Mouse (Mus musculus) cerebellum, postnatal 10 days (tissue): Measurements from ENCODE around the gene Klhl25.
A peak's percentile ranks its signal among the peaks of the same experiment; 100 is the strongest.
"Not testable (repeated sequence)": the region's sequence is repeated elsewhere in the genome, so short reads cannot be mapped to it uniquely, and the experiment has no call there.

Experiments used
- DNase-seq, 2 experiments: peaks; one replicate each; pipeline ENCODE4 v3.0.0; 2021; ENCODE audit warnings: mixed read lengths in 2 of 2

Klhl25 gene

DNA sequence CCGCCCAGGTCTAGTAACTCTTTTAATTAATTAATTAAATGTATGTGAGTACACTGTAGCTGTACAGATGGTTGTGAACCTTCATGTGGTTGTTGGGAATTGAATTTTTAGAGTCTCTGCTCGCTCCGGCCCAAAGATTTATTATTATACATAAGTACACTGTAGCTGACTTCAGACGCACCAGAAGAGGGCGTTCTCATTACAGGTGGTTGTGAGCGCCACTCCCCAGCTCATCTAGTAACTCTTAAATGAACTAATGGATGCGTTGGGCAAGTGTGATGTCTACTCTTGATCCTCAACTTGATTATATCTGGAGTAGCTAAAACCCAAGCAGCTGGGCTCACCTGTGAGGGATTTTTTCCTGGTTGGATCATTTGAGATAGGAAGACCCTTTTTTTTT is 1.2 kb upstream of the Klhl25 start:
- DNase-seq: no peak

DNA sequence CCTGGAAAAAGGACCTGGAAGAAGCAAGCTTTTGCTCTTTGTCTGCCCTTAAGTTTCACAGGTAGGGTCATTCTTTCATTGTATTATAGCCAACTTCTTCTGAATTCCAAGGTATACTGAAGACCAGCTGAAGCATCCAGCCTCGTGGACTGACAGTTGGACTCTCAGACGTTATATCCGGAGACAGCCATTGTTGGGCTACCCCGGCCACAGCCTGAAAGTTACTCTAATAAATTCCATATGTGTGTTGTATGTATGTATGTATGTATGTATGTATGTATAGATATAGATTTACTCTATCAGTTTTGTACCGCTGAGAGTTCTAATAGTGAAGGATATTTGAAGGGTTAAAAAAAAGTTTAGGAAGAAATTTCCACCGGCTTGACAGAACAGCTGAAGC is 621 bp upstream of the Klhl25 start:
- DNase-seq: no peak

DNA sequence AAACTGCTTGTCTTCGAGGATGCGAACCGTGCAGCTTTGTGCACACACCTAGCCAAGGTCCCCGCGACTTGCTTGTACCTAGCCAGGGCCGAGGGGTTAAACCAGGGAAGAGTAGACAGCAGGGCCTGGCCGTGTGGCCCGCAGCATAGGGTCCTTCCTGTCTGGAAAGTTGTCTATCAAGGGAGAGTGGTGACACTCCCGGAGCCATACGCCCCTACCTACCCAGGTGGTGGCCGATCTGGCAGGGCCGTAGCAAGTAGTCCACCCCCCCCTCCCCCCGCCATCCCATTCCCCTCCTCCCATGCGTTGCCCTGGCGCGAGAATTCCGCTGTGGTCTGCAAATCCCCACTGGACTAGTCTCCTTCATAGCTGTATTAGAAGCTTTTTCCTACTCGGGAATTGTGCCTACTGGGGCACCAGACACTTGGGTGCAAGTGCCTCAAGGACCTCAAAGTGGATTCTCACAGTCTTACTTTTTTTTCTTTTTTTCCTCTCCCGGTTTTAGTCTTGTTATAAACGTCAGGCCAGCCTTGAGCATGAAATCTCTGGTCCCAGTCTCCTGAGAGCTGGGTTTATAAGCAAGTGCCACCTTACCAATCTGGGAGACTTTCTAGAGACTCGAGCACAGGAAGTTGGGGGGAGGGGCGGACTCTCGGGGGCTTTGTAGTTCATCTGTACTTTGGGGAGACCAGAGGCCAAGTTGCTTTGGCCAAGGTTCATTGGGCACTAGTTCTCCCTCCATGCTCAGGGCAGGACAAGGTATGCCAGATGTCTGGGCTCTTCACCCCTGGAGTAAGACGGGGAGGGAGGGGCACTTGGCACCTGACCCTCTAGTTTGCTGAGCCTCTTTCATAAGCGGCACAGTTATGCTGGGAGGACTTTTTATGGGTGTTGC is 913 bp downstream of the Klhl25 start:
- DNase-seq: peak; percentile 60 to 61

DNA sequence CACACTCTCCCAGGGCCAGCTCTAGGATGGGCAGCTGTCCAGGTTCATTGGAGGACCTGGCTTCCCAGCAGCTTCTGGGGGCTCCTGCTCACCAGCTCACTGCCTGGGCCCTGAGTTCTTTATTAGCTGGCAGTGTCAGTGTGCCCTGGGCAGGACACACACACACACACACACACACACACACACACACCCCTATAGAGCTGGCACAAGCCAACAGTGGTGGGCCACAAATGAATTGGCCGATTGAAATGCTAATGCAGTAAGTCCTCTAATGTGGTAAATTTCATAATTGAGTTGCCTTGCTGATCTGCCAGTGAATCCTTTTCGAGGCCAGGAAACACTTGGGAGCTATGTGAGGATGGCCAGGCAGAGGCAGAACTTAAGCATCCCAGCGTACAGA is 2.3 kb downstream of the Klhl25 start:
- DNase-seq: peak in 1 of 2 experiments; percentile 54

DNA sequence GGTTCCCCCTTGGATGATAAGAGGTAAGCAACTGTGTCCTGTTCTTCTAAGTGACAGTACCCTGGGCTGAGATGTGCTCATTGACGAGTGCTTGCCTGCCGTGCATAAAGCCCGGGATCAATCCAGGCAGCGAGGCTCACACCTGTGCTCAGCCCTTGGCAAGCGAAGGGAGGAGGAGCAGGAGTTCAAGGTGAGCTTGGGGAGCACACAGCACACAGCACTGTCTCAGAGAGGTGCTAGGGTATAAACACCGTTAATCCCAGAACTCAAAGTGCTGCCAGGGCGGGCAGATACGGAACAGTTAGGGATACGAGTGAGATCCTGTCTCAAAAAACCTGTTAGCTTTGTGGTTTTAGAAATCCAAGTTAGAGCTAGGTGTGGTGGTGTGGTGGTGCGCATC is 3.2 kb downstream of the Klhl25 start:
- DNase-seq: no peak

DNA sequence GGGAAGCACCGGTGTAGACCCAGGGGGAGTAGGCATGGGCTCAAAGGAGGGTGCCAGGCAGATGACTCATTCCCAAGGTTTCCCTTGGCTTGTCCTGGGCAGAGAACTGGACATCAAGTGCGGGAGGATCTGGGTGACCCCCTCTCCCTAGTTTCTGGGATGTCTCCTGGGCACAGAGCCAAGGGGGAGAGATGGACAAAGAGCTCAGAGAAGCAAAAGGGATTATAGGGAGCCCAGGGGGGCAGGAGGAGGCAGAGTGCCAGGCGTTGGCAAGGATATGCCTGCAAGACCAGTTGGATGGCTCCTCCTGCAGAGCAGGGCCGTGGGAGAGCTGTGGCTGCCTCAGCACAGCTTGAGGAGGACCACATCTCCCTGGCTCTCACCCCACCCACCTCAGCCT is 4.3 kb downstream of the Klhl25 start:
- DNase-seq: peak; percentile 71 to 84

DNA sequence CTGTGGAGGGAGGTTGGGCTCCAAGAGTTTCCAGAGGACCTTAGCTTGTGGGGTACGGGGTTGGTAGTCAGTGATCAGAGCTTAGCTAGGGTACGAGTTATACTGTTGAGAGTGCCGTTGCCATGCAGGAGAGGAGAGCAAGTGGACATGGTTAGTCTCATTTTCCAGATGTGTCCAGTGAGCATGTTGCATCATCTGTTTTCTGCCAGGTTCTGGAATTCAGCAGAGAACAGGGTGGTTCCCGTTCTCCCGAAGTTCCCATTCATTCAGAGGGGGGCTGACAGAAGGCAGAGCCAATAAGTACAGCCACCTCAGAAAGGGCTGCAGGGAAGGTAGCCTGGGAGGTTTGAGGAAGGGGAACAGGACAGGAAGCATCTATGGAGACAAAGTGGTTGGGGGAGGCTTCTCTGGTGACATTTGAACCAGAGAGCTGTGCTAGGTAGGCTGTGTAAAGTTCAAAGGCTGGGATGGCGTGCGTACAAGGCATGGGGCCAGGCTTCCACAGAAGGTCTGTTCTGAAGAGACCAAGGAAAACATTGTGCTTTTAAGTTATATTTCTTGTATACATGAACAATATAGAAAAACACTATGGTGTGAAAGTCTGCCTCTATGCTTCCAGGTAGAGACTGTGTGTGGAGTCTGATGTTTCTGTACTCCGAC is 5.2 kb downstream of the Klhl25 start:
- no peak for DNase-seq

DNA sequence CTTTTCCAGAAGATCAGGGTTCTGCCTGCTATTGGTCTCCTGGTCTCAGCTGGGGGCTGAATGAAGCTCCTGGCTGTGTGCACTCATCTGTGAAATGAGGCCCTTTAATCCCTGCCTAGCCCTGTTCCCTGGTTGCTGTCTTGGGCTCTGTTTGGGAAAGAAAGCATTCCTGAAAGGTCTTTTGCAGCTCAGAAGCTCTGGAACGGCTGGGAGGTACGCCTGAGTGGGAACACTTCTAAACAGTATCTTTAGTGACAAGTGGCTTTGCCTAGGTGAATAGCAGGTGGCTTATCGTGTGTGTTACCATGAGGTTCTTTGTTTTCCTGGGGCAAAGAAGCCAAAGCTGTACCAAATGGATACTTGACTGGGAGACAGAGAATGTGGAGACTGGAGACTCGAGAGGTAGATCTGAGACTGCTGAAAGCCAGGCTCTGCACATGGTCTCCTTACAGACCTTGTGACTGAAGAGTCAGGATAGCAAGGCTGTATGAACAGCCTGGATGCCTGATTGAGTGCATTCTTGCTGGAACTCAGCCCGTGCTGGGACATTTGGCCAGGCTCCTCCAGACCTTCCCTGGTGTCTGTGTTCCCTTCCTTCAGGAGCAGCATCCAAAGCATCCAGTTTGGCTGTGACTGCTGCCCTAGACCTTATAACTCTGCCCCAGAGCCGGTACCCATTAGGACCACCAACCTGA is 6.3 kb downstream of the Klhl25 start:
- DNase-seq: peak; percentile 79 to 81

DNA sequence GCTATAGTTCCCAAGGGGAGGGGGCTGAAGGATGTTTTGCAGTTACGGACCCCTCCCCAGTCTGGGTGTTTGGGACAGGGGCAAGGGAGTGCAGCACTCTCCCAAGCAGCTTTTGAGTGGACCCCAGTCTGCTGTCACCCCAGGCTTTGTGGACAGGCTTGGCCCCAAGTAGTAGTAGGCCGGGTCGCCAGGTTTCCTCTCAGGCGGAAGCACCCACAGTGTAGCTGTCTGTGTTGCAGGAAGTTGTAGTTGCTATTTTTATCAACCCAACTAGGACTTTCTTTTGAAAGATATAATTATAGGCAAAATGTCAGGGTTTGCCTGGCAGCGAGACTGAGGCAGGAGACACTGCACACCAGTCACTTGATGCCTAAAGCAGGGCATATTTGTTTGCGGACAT is 6.9 kb downstream of the Klhl25 start:
- DNase-seq: peak in 1 of 2 experiments; percentile 45

DNA sequence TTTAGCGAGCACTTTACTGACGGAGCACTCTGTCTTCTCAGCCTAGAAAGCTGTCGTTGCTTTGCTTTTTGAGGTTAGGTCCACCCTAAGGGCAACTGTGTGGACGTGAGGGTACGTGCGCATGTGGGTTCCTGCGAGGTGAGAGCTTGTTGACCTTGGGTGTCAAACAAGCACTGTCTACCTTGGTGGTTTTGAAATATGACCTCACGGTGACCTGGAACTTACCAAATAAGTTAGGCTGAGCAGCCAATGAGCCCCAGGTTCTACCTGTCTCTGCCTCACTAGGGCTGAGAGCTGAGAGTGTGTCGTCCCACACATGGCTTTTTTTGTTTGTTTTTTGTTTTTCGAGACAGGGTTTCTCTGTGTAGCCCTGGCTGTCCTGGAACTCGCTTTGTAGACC is 8.1 kb downstream of the Klhl25 start:
- no peak for DNase-seq

DNA sequence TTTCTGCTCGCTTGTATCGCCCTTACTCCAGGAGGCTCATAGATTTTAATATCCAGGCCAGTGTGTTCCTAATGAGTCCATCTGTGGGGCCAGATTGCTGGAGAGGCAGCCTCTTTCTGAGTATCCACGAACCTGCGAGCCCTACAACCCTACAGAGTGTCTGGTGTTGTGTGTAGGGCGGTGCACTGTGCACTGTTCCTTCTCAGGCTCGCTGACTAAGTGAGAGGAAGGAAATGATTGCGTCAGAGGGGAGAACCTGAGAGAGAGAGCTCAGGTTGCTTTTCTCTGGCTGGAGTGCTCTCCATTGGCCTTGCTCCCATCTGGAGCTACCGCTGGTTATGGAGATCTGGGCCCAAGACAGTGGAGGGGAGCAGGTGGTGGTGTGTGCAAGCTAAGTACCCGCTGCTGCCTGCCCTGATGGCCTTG is 11.7 kb downstream of the Klhl25 start:
- DNase-seq: peak; percentile 74 to 80

DNA sequence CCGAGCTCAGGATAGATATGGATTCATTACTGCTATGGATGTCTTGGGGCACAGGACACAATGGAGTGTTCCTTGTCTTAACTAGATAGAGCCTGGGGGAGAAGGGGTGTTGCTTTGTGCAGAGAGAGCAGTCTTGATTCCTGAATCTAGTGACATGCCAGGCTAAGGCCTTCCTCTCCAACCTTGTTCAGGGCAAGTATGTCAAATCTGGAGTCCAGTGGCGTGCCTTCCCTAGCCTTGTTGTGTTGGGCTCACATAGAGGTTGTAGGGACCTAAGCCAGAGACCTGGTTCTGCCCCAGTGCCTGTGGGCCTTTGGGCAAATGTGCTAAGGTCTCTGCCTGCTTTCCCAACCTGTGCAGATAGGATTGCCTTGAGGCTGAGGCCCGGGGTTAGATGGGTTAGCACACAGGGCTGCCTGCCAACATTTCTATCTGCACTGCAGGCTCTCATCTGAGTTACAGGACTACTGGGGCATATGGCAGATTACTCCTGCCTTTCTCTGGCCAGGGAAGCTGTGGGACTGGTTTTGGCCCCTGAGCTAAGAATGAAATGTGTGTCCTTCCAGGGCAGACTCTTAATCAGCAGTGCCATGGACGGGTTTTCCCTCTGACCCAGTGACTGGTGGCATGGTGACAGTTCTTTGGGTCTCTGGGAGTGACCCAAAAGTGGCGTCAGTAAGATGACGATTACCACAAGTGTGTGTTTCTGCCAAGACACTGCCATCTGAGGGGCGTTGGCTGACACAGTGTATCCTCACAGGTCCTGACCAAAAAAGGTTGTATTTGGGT is 13.7 kb downstream of the Klhl25 start:
- DNase-seq: peak; percentile 61 to 63

DNA sequence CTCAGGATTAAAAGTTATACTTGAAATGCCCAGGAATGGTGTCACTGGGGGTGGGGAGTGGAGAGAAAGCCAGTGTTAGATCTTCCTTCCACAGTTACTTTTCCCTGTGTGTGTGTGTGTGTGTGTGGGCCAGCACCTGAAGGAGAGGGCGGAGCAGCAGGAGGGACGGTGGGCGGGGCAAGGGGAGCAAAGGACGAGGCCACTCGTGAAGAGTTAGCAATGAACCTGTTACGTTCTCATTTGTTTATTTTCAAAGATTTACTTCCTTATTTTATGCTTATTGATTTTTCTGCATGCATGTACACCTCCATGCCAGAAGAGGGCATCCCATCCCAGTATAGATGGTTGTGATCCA is 14.3 kb downstream of the Klhl25 start:
- DNase-seq: not testable (repeated sequence)

DNA sequence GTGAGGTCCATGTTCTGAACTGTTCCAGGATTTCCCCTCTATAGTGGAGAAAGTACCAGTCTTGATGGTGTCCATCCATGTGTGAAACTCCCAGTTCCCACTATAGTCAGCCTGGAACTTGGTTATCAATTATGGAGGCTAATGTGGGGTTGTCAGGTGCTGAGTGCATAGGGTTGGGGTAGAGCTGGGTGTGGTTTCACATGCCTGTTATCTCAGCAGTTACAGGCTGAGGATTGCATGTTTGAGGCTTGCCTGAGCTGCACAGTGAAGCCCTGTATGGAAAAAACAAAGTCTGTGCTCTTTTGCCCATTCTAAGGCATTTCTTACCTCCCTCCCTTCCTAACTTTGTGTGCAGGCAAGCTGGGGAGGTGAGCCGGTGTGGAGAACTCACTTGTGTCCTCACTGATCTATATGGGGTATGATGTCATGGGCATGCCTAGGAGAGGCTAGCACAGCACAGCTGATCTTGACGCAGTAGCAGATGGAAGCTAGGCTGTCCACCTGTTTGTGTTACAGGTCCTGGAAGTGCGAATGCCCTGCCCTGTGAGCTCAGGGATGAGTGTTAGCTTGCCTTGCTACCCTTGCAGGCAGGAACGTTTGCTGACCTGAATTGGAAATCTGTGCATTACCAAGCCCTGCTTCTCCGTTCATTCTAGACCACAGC is 15.3 kb downstream of the Klhl25 start:
- peak in 1 of 2 experiments; percentile 9 for DNase-seq

DNA sequence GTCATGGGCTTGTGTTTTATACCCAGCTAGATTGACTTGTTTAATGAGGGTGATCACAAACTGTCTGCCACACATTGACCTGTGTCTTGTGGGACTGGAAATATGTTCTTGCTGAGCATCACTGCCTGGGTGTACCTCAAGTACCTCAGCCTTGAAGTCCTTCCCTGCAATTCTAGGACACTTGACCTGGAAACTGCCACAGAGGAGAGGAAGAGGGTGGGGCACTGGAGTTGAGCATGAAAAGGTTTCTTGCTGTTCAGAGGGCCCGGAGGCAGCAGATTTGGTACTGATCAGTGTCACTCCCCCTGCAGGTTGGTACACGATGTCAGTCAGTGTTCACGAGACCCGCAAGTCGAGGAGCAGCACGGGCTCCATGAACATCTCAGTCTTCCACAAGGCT is 16.9 kb downstream of the Klhl25 start:
- DNase-seq: peak in 1 of 2 experiments; percentile 1

DNA sequence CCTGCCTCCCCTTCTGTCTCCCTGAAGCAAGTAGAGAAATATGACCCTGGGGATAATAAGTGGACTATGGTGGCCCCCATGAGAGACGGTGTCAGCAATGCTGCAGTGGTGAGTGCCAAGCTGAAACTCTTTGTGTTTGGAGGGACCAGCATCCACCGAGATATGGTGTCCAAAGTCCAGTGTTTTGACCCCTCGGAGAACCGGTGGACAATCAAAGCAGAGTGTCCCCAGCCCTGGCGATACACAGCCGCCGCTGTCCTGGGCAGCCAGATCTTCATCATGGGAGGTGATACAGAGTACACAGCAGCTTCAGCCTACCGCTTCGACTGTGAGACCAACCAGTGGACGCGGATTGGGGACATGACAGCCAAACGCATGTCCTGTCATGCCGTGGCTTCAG is 18.4 kb downstream of the Klhl25 start:
- peak in 1 of 2 experiments; percentile 0 for DNase-seq

DNA sequence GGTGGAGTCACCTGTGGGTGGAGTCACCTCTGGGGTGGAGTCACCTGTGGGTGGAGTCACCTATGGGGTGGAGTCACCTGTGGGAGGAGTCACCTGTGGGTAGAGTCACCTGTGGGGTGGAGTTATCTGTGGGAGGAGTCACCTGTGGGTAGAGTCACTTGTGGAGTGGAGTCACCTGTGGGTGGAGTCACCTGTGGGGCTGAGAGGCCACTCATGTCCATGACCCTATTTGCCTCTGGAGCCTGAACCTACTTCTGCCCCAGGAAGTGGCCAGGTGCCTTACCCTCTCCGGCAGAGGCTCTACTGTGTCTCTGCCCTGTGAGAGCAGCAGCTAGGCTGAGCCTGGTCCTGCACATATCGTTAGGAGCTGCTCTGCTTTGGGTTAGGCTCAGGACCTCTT is 20.6 kb downstream of the Klhl25 start:
- DNase-seq: peak in 1 of 2 experiments; percentile 0

DNA sequence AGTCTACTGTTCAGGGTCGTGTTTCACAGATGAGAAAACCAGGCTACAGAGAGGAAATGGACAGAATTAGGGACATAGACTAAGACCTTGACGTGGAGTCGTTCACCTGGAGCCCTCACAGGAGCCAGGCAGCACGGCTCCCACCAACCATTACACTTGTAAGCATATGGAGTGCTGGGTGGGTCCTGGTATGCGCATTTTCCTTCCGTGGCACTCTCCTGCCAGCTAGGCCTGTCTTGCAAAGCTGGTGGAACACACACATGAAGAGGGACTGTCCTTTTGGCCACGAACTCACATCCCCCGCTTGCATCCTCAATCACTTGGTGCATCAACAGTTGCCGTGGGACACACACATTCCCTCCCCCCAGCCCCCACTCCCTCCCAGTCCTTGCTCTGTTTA is 22.4 kb downstream of the Klhl25 start:
- peak in 1 of 2 experiments; percentile 8 for DNase-seq

DNA sequence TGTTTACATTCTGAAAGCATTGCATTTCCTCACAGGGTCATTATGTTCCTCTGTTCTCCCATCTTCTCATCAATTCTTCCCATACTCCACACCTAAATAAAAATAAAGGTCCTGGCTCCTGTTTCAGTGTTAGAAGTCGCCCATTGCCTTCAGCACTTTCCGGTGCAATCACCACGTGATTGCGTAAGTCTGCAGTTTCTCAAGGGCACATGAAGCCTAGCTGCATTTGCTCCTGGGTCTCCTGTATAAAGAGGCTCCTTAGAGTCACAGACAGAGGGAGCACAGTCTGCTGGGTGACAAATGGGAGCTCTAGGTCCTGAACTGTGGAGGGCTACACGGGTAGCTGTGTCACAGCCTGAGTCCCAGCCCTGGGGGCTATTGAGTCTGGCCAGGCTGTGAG is 24.1 kb downstream of the Klhl25 start:
- DNase-seq: no peak

DNA sequence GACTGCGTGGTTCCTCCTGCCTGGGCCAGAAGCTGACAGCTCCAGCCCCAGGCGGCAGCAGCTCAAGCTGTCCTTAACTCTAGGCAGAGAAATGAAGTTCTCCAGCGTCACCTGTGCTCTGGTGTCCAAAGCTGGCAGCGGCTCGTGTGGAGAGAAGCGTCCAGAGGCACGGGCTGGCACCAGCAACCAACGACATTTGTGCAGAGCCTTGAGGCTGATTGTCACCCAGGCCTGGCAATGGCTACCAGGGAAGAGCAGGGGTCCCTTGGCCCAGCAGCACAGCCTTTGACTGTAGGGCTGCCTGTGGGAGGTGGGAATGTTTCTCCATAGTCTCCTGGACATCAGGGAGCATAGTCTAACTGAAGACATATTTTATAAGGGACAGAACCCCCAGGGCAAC is 24.6 kb downstream of the Klhl25 start:
- DNase-seq: peak in 1 of 2 experiments; percentile 50

DNA sequence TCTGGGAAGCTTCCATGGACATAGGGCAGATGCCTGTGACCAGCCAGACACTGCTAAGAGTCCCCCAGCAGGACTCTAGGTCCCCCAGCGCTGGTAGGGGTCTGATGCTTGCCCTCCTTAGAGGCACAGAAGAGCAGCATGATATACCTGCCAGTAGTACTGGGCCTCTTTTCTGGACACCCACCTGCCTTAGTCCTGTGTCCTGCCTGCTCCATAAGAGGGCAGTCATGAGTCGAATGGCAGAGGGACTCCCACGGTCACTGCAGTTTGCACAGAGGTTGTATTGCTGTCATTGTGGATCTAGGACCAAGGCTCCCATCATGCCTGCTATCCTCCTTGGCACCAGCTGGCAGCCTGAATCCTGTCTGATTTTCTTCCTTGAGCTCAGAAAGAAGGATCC is 25.1 kb downstream of the Klhl25 start:
- DNase-seq: no peak

DNA sequence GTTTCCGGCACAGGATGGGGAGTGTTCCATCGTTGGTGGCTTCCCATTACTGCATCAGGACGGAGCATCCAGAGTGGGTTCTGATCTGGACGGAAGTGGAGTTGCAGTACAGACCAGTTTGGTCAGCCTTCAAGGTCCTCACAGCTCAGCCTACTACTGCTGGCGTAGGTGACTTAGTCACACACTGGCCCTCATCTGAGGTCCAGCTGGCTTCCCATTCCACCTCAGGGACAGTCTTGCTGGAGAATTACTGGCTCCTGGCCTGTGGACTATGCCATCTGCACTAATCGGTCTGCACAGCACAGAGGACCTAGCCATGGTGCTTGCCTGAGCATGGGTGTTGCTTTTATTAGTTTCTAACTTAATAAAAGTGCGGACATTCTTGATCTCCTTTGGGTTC is 25.6 kb downstream of the Klhl25 start:
- DNase-seq: peak in 1 of 2 experiments; percentile 50
